Mouse (Mus musculus) cerebellum, adult 2 months (tissue): ENCODE results near the gene Gng12.

ENCODE experiments used
- CTCF ChIP-seq: fragments of 200-500 bp; IDR thresholded peaks from 2 replicates; pipeline ENCODE4 v1.5.1; 2011; ENCODE audit warnings: low read depth, mild to moderate bottlenecking, control low read depth, low read length, moderate library complexity, borderline replicate concordance; ENCODE audit not compliant: insufficient read depth
- POLR2A ChIP-seq: fragments of 200-500 bp; IDR thresholded peaks from 2 replicates; pipeline ENCODE4 v1.6.1; 2011; ENCODE audit warnings: low read length, control low read depth, borderline replicate concordance; ENCODE audit not compliant: insufficient read depth

GRCm38 (mm10) chr6:67016520-67017111 is 120.4 kb downstream of the Gng12 start:
- TF ChIP-seq CTCF (no peak), POLR2A (no peak)
